Mouse (Mus musculus) CH12.LX (cell line): ENCODE measurements at regions not wholly inside any gene's neighbourhood (a gene's known extent, or its start where the extent isn't known, plus 50 kb on each side); places are given as distances from the start of the nearest gene placed in this dataset.

Experiments used
- BHLHE40 ChIP-seq: IDR thresholded peaks from 2 replicates; pipeline ENCODE4 v1.6.1; 2011; ENCODE audit warnings: mild to moderate bottlenecking, low read depth, low read length, improper control_type of control experiment
- E2F4 ChIP-seq: IDR thresholded peaks from 2 replicates; pipeline ENCODE4 v1.6.1; 2011; ENCODE audit warnings: low read depth, low read length, improper control_type of control experiment; ENCODE audit not compliant: insufficient replicate concordance
- EP300 ChIP-seq: IDR thresholded peaks from 2 replicates; pipeline ENCODE4 v1.6.1; 2011; ENCODE audit warnings: low read length, improper control_type of control experiment
- MYC ChIP-seq: IDR thresholded peaks from 2 replicates; pipeline ENCODE4 v1.6.1; 2011; ENCODE audit warnings: low read depth, mild to moderate bottlenecking, improper control_type of control experiment, low read length
- NELFE ChIP-seq: IDR thresholded peaks from 2 replicates; pipeline ENCODE4 v1.6.1; 2011; ENCODE audit warnings: low read depth, low read length, improper control_type of control experiment
- POLR2A ChIP-seq: IDR thresholded peaks from 2 replicates; pipeline ENCODE4 v1.6.1; 2011; ENCODE audit warnings: low read depth, mild to moderate bottlenecking, improper control_type of control experiment, low read length
- POLR2AphosphoS2 ChIP-seq: IDR thresholded peaks from 2 replicates; pipeline ENCODE4 v1.6.1; 2011; ENCODE audit warnings: low read depth, low read length, improper control_type of control experiment
- ZC3H11A ChIP-seq: IDR thresholded peaks from 2 replicates; pipeline ENCODE4 v1.6.1; 2012; ENCODE audit warnings: low read depth, mild to moderate bottlenecking, inconsistent platforms, low read length, improper control_type of control experiment

DNA sequence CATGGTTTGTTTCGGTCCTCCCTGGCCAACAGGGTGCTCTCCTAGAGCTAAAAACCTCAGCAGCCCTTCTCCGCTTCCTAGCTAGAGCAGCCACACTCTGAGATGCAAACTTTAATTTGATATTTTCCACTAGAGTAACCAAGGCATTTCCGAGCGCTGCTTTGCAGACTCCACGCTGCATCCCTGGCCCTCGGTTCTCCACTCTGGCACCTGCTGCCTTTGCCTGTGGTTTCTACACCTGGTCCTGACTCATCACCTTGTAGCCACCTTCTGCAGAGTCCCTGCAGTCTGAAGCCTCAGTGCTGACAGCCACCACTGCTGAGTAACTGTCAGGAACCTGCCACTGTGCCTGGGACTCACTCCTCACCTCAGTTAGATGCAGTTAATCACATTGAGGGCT, 124.5 kb downstream of the Suds3 start:
- TF ChIP-seq MYC (no peak), NELFE (no peak), ZC3H11A (no peak), POLR2A (no peak), EP300 (no peak), POLR2AphosphoS2 (no peak), BHLHE40 (no peak), E2F4 (no peak)
